Mouse (Mus musculus) left cerebral cortex, postnatal 14 days (tissue): ENCODE measurements around the gene Gda. TPM values are rescaled to one million over a fixed set of nuclear protein-coding genes. Genes with fewer than 3 reads are reported as not detected.

Source experiments
- DNase-seq, 2 experiments: peaks; one replicate each; pipeline ENCODE4 v3.0.0; 2021 to 2022; ENCODE audit warnings: low spot score in 2 of 2, mixed read lengths in 1 of 2
- intact Hi-C: fragments of 180-260 bp; cut with DNase I; formaldehyde crosslinking; loops from one replicate; pipeline ENCODE4 v1.15.1; 2025
- long read RNA-seq, 2 experiments: library from polyadenylated mRNA; stranded (forward); transcript quantifications; one replicate each; pipeline ENCODE4 v2.0.0; 2021
- total RNA-seq, 2 experiments: library from RNA; stranded (reverse); gene quantifications; 2 replicates each; pipeline ENCODE4 v1.2.3; 2021

Gene Gda
- total RNA-seq = 100 to 1,000 TPM; 246 to 253 TPM
- long read RNA-seq, experiment 1, full-length matches to known transcripts = 15 of 40 reads
- long read RNA-seq, experiment 1, partial matches to known transcripts = 1 of 40 reads
- long read RNA-seq, experiment 1, other reads (novel, unspliced or antisense) = 24 of 40 reads
- long read RNA-seq, experiment 2, full-length matches to known transcripts = 8 of 28 reads
- long read RNA-seq, experiment 2, partial matches to known transcripts = 0 of 28 reads
- long read RNA-seq, experiment 2, other reads (novel, unspliced or antisense) = 20 of 28 reads

DNA sequence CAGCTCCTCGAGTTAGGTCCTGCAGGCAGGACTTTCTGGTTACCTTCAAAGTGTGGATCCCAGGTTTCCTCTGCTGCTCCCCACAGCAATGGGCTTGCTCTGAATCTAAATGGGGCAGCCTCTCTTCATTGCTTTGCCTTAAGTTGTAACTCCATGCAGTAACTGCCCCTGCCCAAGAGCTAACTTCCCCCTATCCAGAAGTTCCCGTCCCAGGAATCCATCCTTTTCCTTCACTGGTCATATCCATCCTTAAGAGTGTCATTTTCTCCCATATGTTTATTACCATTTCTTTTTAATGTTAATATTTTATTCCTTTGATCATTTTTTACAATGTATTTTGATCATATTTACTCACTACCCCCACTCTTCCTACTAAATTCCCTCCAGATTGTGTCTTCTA, at the start of gene Gda:
TSS of gene Gda (minus strand) at position 101 of the 400 bp plus-strand sequence.
- no peak for DNase-seq
- intact Hi-C loops = loop anchor here (5.0 kb wide), 1 partner anchor 89 kb away; no protein-coding TSS in a partner anchor

DNA sequence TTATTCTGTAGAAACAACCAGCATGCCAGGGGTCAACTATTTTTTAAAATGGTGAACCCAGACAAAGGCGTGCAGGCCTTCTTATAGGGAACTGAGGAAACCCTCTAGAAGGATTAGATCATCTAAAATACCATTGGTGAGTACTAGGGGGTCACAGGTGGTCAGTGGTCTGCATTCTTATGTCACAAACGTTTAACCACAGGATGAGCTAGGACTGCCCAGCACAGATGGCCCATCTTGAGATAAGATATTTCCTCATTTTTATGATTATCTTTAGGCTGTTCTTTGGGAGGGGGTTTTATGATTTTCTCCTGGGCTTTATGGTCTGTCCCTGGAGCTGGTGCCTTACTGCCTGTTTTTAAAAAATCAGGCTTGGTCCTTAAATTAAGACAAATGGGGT, 47.0 kb upstream of the Gda start:
- intact Hi-C loops = no loop called here
- DNase-seq = no peak

DNA sequence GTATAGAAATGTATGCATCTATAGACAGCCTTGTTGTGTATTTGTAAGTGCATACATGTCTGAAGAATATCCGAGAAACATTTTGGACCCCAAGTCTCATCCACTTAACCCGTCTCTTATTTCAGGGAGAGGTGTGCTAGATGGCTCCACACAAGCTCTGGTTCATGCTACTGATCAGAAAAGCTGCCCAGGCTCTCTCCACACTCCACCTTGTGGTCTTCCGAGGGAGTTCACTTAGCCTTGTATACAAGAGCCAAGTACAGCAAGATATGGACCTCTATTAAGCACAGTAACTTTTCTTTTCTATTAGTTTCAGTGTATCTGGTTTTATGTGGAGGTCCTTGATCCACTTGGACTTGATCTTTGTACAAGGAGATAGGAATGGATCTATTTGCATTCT, 36.9 kb upstream of the Gda start:
- peak in 1 of 2 experiments; percentile 25 for DNase-seq
- intact Hi-C loops = no loop called here

DNA sequence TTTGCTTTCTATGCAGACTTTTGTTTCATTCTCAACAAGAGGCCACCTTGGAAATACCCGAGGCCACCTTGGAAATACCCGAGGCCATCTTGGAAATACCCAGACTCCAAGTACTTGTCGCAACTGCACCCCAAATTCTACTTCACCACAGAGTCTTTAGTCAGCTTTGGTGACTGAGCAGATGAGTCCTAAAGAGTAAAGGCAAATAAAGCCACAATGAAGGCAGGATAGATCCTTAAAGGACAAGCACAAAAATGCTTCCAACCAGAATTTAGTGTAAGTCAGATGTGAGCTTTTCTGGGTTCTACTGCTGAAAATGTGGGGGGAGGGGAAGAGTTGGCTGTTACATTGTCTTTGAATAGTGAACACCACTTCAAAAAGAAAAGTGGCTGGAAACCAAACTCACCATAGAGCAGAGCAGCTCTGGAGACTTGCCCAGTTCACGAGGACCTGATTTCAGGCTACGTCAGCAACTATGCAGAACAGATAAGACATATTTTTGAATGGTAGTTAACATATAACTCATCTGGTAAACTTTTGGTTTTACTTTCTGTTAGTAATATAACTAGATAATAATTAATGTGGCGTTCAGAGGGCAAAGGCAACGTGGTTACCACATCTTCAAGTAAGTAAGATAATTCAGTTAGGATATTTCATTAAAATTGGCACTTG, 34.5 kb upstream of the Gda start:
- intact Hi-C loops = no loop called here
- no peak for DNase-seq

DNA sequence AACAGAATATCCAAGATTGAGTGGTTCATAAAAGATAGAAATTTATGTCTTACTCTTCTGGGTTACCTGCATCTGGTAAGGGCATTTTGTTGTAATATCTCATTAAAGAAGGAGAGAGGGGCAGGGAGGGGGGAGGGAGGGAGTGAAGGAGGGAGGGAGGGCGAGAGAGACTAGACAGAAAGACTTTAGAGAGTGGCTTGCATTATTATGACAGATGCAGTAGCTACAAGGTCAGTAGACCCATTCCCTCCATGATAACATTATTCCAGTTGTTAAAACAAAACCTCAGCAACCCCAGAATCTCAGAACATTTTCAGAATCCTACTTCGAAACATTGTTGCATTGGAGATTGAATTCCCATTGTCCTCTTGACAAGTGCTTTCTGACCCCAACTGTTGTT, 33.9 kb upstream of the Gda start:
- DNase-seq = no peak
- intact Hi-C loops = no loop called here

DNA sequence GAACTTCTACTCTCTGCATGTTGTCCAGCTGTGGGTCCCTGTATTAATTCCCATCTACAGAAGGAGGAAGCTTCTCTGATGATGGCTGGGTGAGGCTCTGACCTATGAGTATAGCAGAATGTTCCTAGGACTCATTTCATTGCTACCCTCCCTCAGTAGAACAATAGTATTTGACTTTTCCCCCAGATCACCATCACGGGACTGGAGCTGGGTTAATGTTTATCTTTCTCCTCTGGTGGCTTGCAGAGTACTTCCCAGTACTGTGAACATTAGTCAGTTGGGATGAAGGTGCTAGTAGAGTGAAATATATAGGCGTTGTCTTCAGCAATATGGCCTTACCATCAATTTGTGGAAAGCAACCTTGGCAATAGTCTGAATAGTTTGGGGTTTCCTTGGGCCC, 31.5 kb upstream of the Gda start:
- intact Hi-C loops = no loop called here
- DNase-seq = no peak

DNA sequence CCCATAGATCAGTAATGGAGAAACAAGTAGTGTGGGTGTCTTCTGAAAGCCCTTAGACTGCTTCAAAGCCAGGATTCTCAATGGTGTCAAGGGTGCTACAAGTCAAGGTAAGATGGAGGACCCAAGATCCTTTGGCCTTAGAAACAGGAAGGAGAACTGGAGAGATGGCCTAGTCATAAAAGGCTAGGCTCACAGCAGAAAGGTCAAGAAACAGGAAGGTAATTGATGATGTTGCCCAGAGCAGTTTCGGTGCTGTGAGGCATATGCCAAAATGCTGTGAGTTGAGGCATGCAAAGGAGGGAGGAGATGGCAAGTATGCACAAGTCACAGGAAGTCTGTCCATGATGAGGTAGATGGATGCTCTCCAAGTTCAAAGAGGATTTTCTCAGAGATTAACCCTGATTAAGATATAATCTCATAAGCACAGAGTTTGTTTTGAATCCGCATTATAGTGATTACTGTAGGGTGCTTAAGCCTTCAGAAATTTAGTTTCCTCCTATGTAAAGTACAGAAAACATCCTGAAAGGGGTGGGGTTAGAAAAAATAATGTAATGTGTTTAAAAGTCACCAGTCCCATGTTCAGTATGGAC, 26.2 kb upstream of the Gda start:
- no peak for DNase-seq
- intact Hi-C loops = no loop called here

DNA sequence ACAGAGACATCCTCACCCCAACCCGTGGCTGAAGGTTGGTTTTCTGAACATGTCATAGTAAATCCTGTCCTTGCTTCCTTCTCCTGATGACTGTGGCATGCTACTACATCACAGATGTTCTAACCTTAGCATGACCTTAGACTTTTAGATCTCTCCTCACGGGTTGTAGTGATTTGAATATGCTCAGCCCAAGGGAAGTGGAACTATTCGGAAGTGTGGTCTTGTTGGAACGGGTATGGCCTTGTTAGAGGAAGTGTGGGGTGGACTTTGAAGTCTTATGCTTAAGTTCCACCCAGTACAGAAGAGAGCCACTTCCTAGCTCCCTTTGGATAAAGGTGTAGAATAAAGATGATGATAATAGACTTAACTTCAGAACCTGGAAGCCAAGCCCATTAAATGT, 22.6 kb upstream of the Gda start:
- DNase-seq = no peak
- intact Hi-C loops = no loop called here

DNA sequence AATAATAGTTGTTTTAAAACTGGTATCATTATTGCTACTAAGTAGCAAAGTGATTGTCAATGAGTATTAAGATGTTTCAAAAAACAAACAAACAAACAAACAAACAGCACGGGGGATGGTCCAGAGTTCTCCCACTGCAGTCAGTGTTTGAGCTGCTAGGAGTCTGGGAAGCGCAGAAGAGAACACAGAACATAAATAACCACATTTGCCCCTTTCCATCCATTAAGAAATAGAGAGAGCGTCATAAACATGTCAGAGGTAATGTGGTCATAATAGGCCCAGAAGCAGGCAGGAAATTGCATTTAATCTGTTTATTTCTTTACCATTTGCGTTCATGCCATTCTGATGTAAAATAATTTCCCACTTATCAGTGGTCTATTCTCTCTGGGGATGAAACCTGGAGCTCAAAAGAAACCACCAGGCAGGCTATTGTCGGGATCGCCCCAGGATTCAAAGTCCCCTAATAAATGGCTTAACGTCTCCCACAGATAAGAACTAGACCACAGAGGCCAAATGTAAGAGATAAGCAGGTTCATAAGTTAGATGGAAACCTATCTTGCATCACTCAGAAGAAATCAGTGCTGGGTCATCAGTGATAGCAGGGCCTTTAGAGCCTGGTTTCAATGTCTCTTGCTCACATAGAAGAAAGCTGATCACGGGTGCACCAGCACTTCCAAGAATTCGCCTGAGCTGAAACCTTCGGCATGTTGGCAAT, 20.7 kb upstream of the Gda start:
- no peak for DNase-seq
- intact Hi-C loops = no loop called here

DNA sequence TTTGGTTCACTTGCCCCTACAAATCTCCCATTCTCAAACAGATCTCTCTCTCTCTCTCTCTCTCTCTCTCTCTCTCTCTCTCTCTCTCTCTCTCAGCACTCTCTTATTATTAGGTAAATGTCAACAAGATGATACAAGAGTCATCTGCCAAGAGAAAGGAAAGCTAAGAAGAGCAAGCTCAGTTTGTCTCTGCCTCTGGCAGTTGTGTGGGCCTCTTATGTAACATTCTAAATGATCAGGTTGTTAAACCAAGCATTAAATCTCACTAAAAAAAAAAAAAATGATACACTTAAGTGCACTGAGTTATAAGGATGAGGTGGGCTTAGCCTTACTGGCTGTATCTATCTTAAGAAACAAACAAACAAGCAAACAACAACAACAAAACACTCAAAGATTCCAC, 18.1 kb upstream of the Gda start:
- no peak for DNase-seq
- intact Hi-C loops = no loop called here

DNA sequence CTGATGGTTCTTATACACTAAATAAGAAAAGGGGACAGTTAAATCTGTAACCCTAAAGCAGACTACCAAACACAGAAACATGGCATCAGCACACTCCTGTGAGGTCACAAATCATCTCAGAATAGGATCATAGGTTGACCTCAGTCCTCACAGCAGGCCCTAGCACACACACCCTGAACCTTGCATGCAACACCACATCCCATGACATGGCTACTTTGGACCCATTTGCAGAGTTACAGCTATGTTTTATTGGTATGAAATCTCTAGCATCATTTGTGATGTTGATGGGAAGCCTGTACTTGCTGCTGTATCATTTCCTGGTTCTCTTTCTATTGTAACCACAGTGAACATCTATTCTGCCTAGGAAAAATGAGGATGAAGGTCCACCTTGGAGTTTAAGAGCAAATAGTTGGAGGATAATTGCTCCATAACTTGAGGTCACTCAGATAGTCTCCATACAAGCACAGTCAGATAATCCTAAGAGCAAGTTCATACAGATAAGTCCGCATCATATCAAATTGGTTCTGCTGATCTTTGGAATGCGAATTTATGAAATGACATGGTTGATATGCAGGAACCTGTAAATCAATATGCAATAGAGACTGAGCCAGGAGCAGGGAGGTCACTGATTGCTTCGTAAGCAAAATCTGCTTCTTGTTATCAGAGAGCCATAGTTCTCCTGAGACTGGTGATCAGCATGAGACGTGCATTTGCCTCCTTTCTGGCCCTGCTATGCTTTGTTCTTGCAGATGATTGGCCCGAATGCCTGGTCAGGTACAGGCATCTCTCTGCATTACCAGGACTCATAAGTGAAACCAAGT, 14.1 kb upstream of the Gda start:
- no peak for DNase-seq
- intact Hi-C loops = no loop called here

DNA sequence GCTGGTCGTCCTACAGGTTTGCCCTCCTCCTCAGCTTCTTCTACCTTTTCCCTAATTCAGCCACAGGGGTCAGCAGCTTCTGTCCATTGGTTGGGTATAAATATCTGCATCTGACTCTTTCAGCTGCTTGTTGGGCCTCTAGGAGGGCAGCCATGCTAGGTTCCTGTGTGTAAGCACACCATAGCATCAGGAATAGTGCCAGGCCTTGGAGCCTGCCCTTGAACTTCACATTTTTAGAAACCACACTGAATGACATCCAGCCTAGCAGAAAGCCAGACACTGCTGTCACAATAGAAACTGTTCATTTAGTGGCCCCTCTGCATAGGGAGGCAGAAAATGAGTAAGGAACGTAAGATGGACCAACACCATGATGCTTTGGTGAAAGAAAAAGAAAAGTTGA, 8.9 kb upstream of the Gda start:
- no peak for DNase-seq
- intact Hi-C loops = no loop called here

DNA sequence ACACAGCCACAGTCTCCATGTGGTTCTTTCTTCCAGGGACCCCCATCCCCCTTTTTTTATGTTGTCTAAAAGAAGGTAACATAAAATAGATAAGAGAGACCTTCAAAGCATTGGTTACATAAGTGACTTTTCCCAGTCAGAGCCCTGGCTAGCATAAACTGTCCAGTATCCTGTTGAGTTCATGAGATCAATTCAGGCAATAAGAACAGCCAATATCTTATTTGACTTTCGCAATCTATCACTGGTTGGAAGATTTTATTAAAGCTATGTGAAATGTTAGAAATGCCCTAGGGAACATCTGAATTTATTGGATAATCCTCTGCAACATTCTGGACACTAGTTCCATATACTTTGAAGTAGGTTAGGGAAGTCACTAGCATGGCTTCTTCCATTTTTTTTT, 7.8 kb upstream of the Gda start:
- intact Hi-C loops = no loop called here
- no peak for DNase-seq

DNA sequence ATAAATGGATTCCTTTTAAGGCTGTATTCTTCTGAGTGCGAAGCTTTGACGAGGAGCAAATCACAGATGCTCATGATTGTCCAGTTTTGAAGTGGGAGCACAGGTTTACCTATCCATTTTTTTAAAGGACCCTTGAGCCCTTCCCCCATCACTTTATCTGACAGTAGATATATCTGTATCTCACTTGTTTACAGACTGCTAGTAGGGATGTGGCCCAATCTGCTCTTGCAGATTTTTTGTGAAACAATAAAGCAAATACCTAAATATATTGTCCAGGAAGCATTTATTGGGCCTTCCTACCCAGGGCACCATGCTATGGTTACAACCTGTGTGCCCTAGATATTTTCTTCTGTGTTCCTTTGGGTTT, 6.8 kb upstream of the Gda start:
- no peak for DNase-seq
- intact Hi-C loops = no loop called here

DNA sequence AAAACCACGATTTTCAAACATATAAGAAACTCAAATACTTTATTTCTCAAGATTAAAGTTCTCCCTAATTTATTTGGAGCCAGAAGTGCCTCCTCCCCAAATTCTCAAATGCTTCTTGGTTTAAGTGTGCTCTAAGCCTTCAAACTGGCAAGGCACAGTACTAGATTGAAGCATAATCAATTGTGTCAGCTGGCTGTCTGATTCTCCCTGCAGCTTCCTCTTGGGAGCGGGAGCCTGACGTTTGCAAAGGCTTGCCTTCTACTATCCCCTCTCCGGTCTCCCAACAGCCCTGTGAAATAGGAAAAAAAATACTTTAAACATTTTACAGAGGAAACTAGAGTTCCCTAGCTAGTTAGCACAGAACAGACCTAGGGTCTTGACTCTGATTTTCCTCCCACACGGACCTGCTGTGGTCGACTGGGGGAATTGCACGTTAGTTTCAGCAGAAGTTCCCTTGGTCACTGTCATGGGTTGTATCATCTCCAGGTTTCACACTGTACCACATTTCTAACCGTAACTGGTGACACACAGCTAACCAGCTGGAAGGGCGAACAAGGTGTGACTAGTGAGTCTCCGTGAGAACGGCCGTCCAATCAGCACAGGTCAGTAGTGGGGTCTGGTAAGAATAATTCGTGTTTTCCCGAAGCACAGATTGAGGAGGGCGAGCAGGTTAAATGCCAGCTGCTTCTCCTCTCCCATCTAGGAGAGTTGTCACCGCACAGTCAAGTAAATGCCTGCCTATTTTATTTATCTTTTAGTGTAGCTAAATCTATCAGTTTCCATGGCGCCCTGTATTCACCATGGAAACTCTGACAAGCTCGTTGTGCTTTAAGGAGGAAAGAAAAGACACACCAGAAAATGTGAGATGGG, 6.2 kb upstream of the Gda start:
- intact Hi-C loops = loop anchor here (5.0 kb wide), 1 partner anchor 48 kb away; no protein-coding TSS in a partner anchor
- peak; percentile 50 to 67 for DNase-seq

DNA sequence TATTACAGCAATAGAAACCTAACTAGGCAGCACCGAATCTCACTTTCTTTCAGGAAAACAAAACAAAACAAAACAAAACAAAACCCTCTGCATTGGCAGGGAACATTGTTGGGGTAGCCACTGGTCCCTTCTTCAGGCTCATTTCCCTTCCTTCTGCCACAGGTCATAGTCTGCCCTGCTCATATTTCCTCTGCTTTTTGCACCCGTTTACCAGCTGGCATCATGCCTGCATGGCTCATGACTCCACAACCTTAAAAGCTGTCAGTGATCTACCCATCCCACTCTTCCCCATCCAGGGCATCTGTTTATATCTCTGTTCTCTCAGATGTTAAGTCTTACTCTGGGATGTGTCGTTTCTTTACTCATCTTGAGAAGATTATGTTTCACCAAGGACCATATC, 5.3 kb upstream of the Gda start:
- intact Hi-C loops = loop anchor here (5.0 kb wide), 1 partner anchor 49 kb away; no protein-coding TSS in a partner anchor
- no peak for DNase-seq

DNA sequence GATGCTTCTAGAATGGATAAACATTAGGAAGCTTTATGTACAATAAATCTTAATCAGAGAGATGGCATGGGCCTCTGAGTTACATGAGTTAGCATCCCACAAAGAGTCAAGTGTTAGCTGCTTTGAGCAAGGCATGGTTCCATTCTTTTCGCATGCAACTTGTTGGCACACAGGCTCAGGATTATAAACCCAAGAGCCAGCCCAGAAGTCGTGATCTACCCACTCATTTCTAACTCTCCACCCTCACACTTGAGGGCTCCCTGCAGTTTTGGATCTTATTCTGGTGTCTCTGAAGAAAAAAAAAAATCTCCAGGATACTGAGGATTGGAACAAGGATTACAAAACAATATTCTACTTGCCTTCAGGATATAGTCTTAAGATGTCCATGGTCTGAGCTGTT, 4.5 kb upstream of the Gda start:
- peak; percentile 27 to 58 for DNase-seq
- intact Hi-C loops = loop anchor here (5.0 kb wide), 1 partner anchor 50 kb away; no protein-coding TSS in a partner anchor

DNA sequence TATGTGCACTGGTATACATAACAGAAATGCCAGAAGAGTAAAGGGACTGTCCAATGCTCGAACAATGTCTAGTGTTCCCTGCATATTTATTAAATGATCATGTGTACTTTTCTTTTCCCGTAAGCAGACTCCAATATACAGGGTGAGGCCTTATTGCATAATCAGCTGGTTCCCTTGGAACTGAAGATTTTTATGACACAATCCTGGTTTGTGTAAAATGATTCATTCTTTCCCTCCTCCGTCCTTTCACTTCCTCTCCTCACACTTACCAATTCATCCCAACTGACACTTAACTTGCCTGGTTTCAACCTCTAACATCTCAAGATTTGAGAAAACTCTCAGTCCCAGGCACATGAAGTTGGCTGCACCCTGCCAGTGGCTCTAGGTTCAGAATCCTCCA, 3.5 kb upstream of the Gda start:
- intact Hi-C loops = loop anchor here (5.0 kb wide), 1 partner anchor 51 kb away; no protein-coding TSS in a partner anchor
- DNase-seq = no peak
